Comparison of ENCODE assay signal across 8 mouse cellular contexts in the genomic region with DNA sequence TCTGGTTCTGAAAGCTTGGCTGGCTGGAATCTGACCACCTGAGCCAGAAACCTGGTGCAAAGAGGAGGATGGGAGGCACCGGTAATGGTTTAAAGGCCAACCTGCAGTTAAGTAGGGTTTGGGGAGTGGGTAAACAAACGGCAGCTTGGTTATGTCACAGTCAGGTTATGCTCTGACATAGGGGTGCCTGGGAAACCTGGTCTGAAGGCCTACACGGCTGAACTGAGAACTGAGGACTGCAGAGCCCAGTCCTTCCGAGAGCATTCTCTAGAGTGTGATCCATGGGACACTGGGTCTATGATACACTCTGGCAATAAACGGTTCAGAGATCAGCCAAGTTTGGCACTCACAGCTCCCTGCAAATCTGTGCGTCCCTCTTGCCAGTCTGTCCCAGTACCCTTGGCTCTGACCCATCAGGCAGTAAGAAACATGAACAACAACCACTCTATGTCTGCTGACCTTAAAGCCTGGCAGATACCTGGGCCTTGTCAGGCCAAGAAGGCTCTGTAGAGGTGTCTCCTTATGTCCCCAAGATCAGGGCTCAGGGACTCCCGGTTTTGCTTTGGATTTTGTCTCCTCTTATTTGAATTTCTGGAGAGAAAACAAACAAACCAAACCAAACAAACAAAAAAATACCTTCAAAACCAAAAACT.
DNase-seq lines count a peak whose midpoint lies in the region; ATAC-seq and TF ChIP-seq lines count a peak whose summit lies in the region.

No protein-coding gene starts in this region.

- no peak overlapping the region for H3K9ac ChIP-seq in ES-E14 (ENCODE audit: insufficient read depth, low read depth, low read length, poor library complexity, severe bottlenecking)
- H3K9ac ChIP-seq in heart, embryonic 14.5 days (ENCODE audit: low read length), result no peak overlapping the region
- peak overlapping the region; percentile 82 for H3K9ac ChIP-seq in liver, adult 2 months (ENCODE audit: low read depth, low read length)

- no peaks in the 10 kb centered on the region for H3K79me2 ChIP-seq in liver, adult 2 months (ENCODE audit: control insufficient read depth, insufficient read depth, low read length)

- DNase-seq in cerebellum, adult 11-12 months, result peak; percentile 55
- DNase-seq in cerebellum, adult 11 months, result no peak
- no peak for DNase-seq in ES-E14 (ENCODE audit: low read depth, low spot score)
- peak; percentile 97 for DNase-seq in liver, adult 2 months (ENCODE audit: extremely low read depth, low read depth, low spot score)
- DNase-seq in spleen, postnatal 36 days (ENCODE audit: low spot score in 2 of 2), result no peak
- no peak for DNase-seq in adrenal gland, adult (ENCODE audit: inconsistent age in 2 of 2, low spot score in 1 of 2)
- DNase-seq in right cerebral cortex, postnatal 25 days, result no peak

- in situ Hi-C loops in ES-E14 (cut with MboI; ENCODE audit: low sequenced_read_pairs in 2 of 2, unreplicated experiment in 2 of 2), result no loop called here

- no peaks in the 10 kb centered on the region for H3K36me3 ChIP-seq in ES-E14 (ENCODE audit: control insufficient read depth, insufficient read depth, low read length, poor library complexity, severe bottlenecking)
- H3K36me3 ChIP-seq in heart, embryonic 14.5 days (ENCODE audit: control insufficient read depth, insufficient read depth, low read length), result no peaks in the 10 kb centered on the region
- no peaks in the 10 kb centered on the region for H3K36me3 ChIP-seq in liver, adult 2 months (ENCODE audit: control insufficient read depth, insufficient read depth, low read length)

- H3K4me2 ChIP-seq in heart, embryonic 14.5 days (ENCODE audit: low read length), result peak overlapping the region; percentile 85

- H3K27me3 ChIP-seq in heart, embryonic 14.5 days (ENCODE audit: control insufficient read depth, insufficient read depth, low read length), result no peaks in the 10 kb centered on the region
- H3K27me3 ChIP-seq in liver, adult 2 months (ENCODE audit: control insufficient read depth, insufficient read depth, low read length), result no peaks in the 10 kb centered on the region

- peaks cover 0 to 4% of the 10 kb centered on the region in 2 experiments; a peak in 2 of 4 replicates for H3K4me1 ChIP-seq in ES-E14 (ENCODE audit: control insufficient read depth in 2 of 2, insufficient read depth in 2 of 2, low read length in 2 of 2, poor library complexity in 1 of 2)
- H3K4me1 ChIP-seq in heart, embryonic 14.5 days (ENCODE audit: control insufficient read depth in 2 of 2, insufficient read depth in 2 of 2, low read length in 2 of 2), result peaks cover 7 to 16% of the 10 kb centered on the region in 2 experiments; a peak in 2 of 4 replicates
- H3K4me1 ChIP-seq in liver, adult 2 months (ENCODE audit: control insufficient read depth, insufficient read depth, low read length), result peaks cover 12% of the 10 kb centered on the region

- no peak for TF ChIP-seq CTCF in liver, adult 2 months (IDR thresholded peaks at IDR 0.05; ENCODE audit: low read depth, low read length)

- WGBS in heart, embryonic 14.5 days, result 37% methylated on average over 7 of the region's 7 CpGs
- WGBS in liver, adult 2 months, result 10% methylated on average over 7 of the region's 7 CpGs

- TF ChIP-seq POLR2A in liver, adult 2 months (IDR thresholded peaks at IDR 0.05; ENCODE audit: extremely low read depth, insufficient read depth, low read length), result no peak

- ATAC-seq in heart, embryonic 14.5 days (ENCODE audit: insufficient number of reproducible peaks, insufficient read depth, low FRiP score, low read depth), result no peak

- no peak overlapping the region for H3K27ac ChIP-seq in ES-E14 (ENCODE audit: insufficient read depth, low read depth, low read length, poor library complexity, severe bottlenecking)
- no peak overlapping the region; a peak in 1 of 4 replicates for H3K27ac ChIP-seq in heart, embryonic 14.5 days (replicated peaks in 1 of 2; ENCODE audit: control insufficient read depth in 1 of 2, insufficient read depth in 1 of 2, low read depth in 2 of 2, low read length in 2 of 2)
- peak overlapping the region; percentile 96 for H3K27ac ChIP-seq in liver, adult 2 months (replicated peaks; ENCODE audit: insufficient read depth, low read depth, low read length)

- peak overlapping the region in 1 of 2 experiments; percentile 92; a peak in 2 of 4 replicates for H3K4me3 ChIP-seq in ES-E14 (ENCODE audit: insufficient read depth in 1 of 2, low read depth in 1 of 2, low read length in 2 of 2, poor library complexity in 1 of 2, severe bottlenecking in 1 of 2)
- H3K4me3 ChIP-seq in heart, embryonic 14.5 days (ENCODE audit: control insufficient read depth in 1 of 2, insufficient read depth in 1 of 2, low read depth in 1 of 2, low read length in 2 of 2), result peak overlapping the region; percentile 53 to 61; a peak in 3 of 4 replicates
- H3K4me3 ChIP-seq in liver, adult 2 months (ENCODE audit: insufficient read depth, low read depth, low read length), result peak overlapping the region; percentile 30

- H3K9me3 ChIP-seq in ES-E14 (ENCODE audit: control insufficient read depth, insufficient read depth, low read depth, low read length), result no peaks in the 10 kb centered on the region
- no peaks in the 10 kb centered on the region for H3K9me3 ChIP-seq in heart, embryonic 14.5 days (ENCODE audit: control insufficient read depth, low read length)

TF ChIP-seq in ES-E14, 5 proteins besides CTCF, POLR2A, EP300 and RAD21:
- TF ChIP-seq CHD2 (IDR thresholded peaks at IDR 0.05; ENCODE audit: low read depth, low read length) (0 out of 2 replicates have a peak, but pooled peaks have one; percentile 9), MAFK (IDR thresholded peaks at IDR 0.05; ENCODE audit: insufficient read depth, low read depth, low read length) (no peak)

Comparison
In these comparisons a context has a peak if more than half of its experiments do, and no peak if none do; other contexts are left out.
1. DNase-seq: peak in cerebellum, adult 11-12 months (single experiment) and liver, adult 2 months (single experiment); none in cerebellum, adult 11 months (single experiment), ES-E14 (single experiment), spleen, postnatal 36 days (0 of 2), adrenal gland, adult (0 of 2) and right cerebral cortex, postnatal 25 days (single experiment).